Mouse (Mus musculus) kidney, embryonic 15.5 days (tissue): ENCODE results near the gene Ppp1r14a. TPM values are rescaled to one million over a fixed set of nuclear protein-coding genes. Genes with fewer than 3 reads are reported as not detected.

Experiments
- ATAC-seq: fragments of 200-750 bp; cut with Nextera tagmentation; replicated peaks from 2 replicates; pipeline ENCODE4 v1.8.0; 2017; ENCODE audit warnings: moderate TSS enrichment; ENCODE audit not compliant: low FRiP score
- H3K27ac ChIP-seq: fragments of 300-500 bp; sonication (generic); 2 replicates; pipeline ENCODE4 v1.5.1; 2015; ENCODE audit warnings: mild to moderate bottlenecking, inconsistent platforms
- H3K27me3 ChIP-seq: fragments of 300-500 bp; sonication (generic); 2 replicates; pipeline ENCODE4 v1.6.1; 2015; ENCODE audit warnings: inconsistent platforms
- H3K36me3 ChIP-seq: fragments of 300-500 bp; sonication (generic); 2 replicates; pipeline ENCODE4 v1.6.1; 2015; ENCODE audit warnings: inconsistent platforms
- H3K4me1 ChIP-seq: fragments of 300-500 bp; sonication (generic); 2 replicates; pipeline ENCODE4 v1.6.1; 2015; ENCODE audit warnings: inconsistent platforms
- H3K4me2 ChIP-seq: fragments of 300-500 bp; sonication (generic); 2 replicates; pipeline ENCODE4 v1.6.1; 2015; ENCODE audit warnings: moderate library complexity, mild to moderate bottlenecking, inconsistent platforms
- H3K4me3 ChIP-seq: fragments of 300-500 bp; sonication (generic); replicated peaks from 2 replicates; pipeline ENCODE4 v1.5.1; 2015; ENCODE audit warnings: mild to moderate bottlenecking, inconsistent platforms
- H3K9ac ChIP-seq: fragments of 300-500 bp; sonication (generic); 2 replicates; pipeline ENCODE4 v1.6.1; 2015; ENCODE audit warnings: mild to moderate bottlenecking, inconsistent platforms
- H3K9me3 ChIP-seq: fragments of 300-500 bp; sonication (generic); replicated peaks from 2 replicates; pipeline ENCODE4 v1.6.1; 2016; ENCODE audit warnings: inconsistent platforms
- WGBS: fragments of 180-500 bp; shearing (Covaris S2); methylation state at CpG from one replicate; pipeline ENCODE4 v1.1.7; 2015; ENCODE audit warnings: mixed read lengths; 5-methylcytosine and 5-hydroxymethylcytosine counted together
- polyA plus RNA-seq: library from polyadenylated mRNA; unstranded; fragments of >200 nt; fragmentation: Nextera tagmentation; extraction: Ambion mirVana; gene quantifications from 2 replicates; pipeline ENCODE4 v1.2.1, GENCODE M21; 2015

The Ppp1r14a gene
- polyA plus RNA-seq, 1 experiment from 2014 or later = 23.7 TPM

DNA sequence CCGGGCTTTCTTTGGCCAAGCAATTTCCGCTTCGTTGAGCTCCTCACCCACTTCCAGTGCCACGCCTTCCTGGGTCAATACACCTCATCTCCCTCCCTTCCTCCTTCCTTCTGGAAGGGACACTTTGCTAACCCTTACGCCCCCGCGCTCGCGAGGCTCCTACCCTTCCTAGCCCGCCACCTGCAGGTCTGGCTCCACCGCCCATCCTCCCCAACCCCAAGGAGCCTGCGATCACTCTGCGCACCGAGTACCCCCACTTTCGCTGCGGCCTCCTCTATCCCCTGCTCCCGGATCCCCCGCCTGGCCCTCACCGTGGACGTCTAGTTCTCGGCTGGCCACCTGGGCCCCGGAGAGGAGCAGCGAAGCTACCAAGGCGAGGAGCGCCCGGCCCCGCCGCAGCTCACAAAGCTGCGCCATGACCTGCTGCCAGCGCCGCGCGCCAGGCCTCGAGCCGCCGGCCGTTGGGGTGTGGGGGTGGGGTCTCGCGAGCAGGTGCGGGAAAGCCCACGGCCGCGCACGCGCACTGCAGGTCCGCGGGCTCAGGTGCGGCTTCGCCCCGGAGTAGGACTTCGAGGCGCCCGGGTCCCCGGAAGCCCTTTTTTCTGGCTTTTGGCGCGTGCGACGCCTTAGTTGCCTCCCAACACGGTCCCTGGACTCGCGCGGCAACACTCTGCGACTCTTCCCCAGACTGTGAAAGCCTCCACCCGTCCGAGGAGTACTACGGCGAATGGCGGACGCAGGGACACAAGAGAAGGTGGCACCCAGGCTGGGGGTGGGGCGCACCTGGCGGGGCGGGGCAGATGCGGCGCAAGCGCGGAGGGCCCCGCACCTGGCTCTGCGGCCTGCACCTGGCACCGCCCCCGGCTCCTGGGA, 7.7 kb upstream of the Ppp1r14a start, which contains the start of gene Spint2:
Gene Spint2, minus strand, starts transcription at position 712 of the 873 bp plus-strand sequence.
- Histone ChIP-seq H3K4me3 (peak within 1 kb of the TSS; percentile 58), H3K27ac (peak within 1 kb of the TSS; percentile 94), H3K4me2 (peak within 1 kb of the TSS; percentile 96), H3K36me3 (no peaks in the 10 kb centered on the region), H3K4me1 (peaks cover 43% of the 10 kb centered on the region), H3K27me3 (peaks cover 61% of the 10 kb centered on the region), H3K9me3 (no peaks in the 10 kb centered on the region), H3K9ac (peak within 1 kb of the TSS; percentile 71)
- under 1% methylated on average over 79 of the region's 80 CpGs for WGBS
- peak; percentile 89 for ATAC-seq

DNA sequence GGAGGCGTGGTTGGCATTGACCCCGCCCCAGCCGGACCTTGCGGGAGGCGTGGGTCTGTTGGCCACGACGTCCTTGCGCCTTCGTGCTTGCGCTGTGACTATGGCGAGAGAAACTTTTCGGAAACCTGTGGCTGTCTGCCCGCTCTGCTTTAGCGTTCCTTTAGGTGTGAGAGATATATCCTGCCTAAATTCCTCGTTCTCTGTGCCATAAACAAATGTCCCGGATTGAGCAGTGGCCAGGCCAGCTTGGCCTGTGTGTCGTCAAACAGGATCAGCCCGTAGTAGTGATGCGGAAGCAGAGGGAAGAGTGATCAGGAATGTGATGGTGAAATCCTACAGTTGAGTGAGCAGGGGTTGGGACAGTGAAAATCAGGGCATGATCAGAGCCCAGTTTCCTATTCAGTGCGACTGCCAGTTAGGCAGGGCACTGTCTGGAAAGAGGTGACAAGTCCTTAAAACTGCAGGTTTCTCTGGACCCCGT, 7.0 kb upstream of the Ppp1r14a start:
- H3K36me3 ChIP-seq = no peaks in the 10 kb centered on the region
- ATAC-seq = peak; percentile 57
- H3K9ac ChIP-seq = peak overlapping the region; percentile 71
- WGBS = 7% methylated on average over 21 of the region's 21 CpGs
- H3K9me3 ChIP-seq = no peaks in the 10 kb centered on the region
- peak overlapping the region; percentile 94 for H3K27ac ChIP-seq
- peak overlapping the region; percentile 58 for H3K4me3 ChIP-seq
- peaks cover 40% of the 10 kb centered on the region for H3K4me1 ChIP-seq
- H3K4me2 ChIP-seq = peak overlapping the region; percentile 96
- peaks cover 65% of the 10 kb centered on the region for H3K27me3 ChIP-seq

DNA sequence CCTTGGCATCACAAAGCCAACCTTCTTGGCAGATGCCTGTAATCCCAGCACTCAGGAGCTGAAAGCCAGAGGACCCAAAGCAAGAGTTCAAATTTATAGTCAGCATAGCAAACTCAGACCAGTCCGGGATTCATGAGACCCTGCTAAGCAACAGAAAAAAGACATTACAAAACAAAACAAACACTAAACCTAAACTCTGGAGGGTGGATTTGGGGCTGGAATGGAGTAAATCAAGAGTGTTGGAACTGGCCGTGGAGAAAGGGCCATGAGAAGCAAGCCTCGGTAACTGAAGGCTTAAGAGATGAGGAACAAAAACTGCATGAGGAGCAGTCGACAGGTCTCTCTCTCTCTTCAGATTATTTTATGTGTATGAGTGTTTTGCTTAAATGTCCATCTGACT, 5.2 kb upstream of the Ppp1r14a start:
- WGBS = 65% methylated on average over 4 of the region's 4 CpGs
- Histone ChIP-seq H3K4me1 (peaks cover 43% of the 10 kb centered on the region), H3K27ac (no peak overlapping the region), H3K27me3 (peaks cover 75% of the 10 kb centered on the region), H3K9me3 (no peaks in the 10 kb centered on the region), H3K4me3 (no peak overlapping the region), H3K36me3 (no peaks in the 10 kb centered on the region), H3K9ac (no peak overlapping the region), H3K4me2 (no peak overlapping the region)
- no peak for ATAC-seq

DNA sequence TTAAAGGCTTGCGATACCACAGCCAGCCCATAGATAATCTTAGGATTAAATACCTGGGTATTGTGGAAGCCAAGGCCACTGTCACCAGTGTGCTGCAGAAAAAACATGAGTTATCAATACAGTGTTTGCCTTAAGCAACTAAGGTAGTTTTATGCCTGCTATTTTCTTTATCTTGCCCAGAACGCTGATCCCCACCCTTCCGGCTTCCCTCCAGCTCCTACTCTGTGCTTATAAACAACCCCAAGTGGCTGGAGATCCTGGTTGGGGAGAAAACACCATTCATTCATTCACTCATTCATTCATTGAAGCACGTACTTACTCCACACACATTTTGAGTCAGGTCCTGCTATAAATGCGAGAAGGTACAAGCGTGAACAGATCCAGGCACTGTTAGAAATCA, 4.6 kb upstream of the Ppp1r14a start:
- Histone ChIP-seq H3K36me3 (no peaks in the 10 kb centered on the region), H3K4me3 (no peak overlapping the region), H3K9me3 (no peaks in the 10 kb centered on the region), H3K4me2 (no peak overlapping the region), H3K27ac (no peak overlapping the region), H3K4me1 (peaks cover 46% of the 10 kb centered on the region), H3K9ac (no peak overlapping the region), H3K27me3 (peaks cover 72% of the 10 kb centered on the region)
- 94% methylated on average over 6 of the region's 6 CpGs for WGBS
- no peak for ATAC-seq

DNA sequence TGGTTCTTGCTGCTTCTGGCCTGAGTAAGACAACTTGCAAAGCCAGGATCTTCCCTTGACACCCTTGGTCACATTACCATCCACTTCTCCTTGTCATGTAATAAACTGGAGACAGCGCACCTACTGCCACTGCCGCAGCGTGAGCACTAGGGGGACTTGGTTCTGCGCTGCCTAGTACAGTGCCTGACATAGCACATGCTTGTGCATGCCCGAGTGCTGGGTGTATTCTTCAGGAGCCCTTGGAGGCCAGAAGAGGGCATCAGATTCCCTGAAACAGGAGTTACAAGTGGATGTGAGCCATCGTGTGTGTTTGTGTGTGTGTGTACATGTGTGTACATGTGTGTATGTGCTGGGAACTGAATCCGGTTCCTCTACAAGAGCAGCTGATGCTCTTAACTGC, 1.6 kb upstream of the Ppp1r14a start:
- Histone ChIP-seq H3K36me3 (no peaks in the 10 kb centered on the region), H3K27me3 (peaks cover 44% of the 10 kb centered on the region), H3K4me2 (no peak overlapping the region), H3K9me3 (no peaks in the 10 kb centered on the region), H3K27ac (no peak overlapping the region), H3K4me1 (peaks cover 47% of the 10 kb centered on the region), H3K9ac (no peak overlapping the region), H3K4me3 (no peak overlapping the region)
- no peak for ATAC-seq
- 83% methylated on average over 7 of the region's 7 CpGs for WGBS

DNA sequence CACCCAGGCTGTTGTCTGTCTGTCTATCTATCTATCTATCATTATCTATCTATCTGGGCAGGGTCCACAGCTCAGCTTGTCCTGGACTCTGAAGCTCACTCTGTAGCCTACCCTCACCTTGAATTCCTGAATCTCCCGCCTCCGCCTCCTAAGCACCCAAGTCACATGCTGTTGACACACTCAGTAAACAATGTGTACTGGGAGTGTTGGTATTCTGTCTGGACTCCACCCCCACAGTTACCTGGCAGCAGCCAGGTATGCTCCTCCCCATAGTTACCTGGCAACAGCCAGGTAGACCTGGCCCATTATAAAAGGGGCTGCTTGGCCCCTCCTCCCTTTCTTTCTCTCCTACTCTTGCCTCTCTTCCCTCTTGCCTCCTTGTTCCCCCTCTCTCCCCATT, 1.0 kb upstream of the Ppp1r14a start:
- H3K4me1 ChIP-seq = peaks cover 50% of the 10 kb centered on the region
- no peak overlapping the region for H3K4me2 ChIP-seq
- no peak overlapping the region for H3K9ac ChIP-seq
- no peak overlapping the region for H3K4me3 ChIP-seq
- no peak overlapping the region for H3K27ac ChIP-seq
- WGBS = 83% methylated on average over 2 of the region's 2 CpGs
- no peaks in the 10 kb centered on the region for H3K36me3 ChIP-seq
- peaks cover 40% of the 10 kb centered on the region for H3K27me3 ChIP-seq
- H3K9me3 ChIP-seq = no peaks in the 10 kb centered on the region
- no peak for ATAC-seq

DNA sequence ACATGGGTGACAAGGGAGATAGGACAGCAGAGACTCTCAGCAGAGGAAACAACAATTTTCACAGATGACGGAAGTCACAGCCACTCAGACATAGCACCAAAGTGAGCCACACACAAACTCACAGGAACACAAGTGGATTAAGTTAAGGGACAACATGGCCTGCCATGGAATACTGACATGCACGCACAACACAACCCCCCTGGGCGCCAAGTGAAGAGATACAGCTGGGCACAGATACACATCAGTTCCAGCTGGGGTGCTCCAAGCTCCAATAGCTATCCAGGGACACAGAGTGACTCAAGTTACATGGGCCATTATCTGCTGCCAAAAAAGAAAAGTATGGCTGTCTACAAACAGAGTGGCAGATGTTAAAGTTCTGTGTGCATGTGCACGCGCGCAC, 748 bp downstream of the Ppp1r14a start:
- H3K9ac ChIP-seq = peak overlapping the region; percentile 62; the same call in 1 of the 2 replicates
- H3K36me3 ChIP-seq = no peaks in the 10 kb centered on the region

DNA sequence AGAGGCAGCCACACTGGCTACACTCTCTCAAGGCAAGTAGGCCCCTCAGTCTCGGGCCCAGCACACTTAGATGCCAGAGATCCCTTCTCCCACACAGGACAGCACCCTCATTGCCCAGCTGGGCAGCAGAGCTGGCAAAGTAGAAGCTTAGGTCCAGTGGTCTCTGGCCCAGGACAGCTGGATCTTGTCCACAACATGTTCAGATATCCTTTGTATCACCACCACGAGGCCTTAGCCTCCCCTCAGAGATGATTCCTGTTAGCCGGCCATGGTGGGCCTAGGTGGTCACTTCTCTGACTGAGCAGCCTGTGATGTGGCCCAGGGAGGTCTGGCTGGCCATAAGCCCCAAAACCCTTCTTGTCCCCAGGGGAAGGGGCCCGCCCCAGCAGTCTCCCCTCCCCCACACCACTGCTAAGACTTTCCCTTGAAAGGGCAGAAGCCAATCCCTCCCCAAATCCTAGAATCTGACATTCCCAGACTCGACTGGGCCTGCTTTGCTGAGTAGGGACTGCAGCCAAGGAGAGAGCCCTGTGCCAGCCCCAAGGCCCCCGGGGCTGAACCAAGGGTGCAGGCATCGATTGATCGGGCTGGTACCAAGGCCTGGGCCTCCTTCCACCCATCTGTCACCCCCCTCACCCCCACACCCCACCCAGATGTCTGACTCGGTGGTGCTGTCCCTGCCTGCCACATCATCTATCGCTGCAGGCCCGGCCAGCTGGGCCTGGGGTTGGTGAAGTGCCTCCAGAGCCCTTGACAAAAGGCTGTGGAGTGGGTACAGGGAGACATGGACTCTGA, 1.8 kb downstream of the Ppp1r14a start:
- Histone ChIP-seq H3K27ac (peak overlapping the region; percentile 80), H3K4me2 (peak overlapping the region; percentile 96), H3K27me3 (peaks cover 21% of the 10 kb centered on the region), H3K4me3 (peak overlapping the region; percentile 61), H3K4me1 (peaks cover 58% of the 10 kb centered on the region), H3K9me3 (no peaks in the 10 kb centered on the region), H3K9ac (no peak overlapping the region), H3K36me3 (no peaks in the 10 kb centered on the region)
- ATAC-seq = no peak
- 37% methylated on average over 11 of the region's 11 CpGs for WGBS

More for the DNA sequence above, 748 bp downstream of the Ppp1r14a start:
- peak overlapping the region; percentile 96 for H3K4me2 ChIP-seq
- WGBS = 47% methylated on average over 6 of the region's 6 CpGs
- H3K4me1 ChIP-seq = peaks cover 58% of the 10 kb centered on the region
- H3K9me3 ChIP-seq = no peaks in the 10 kb centered on the region
- peak overlapping the region; percentile 61 for H3K4me3 ChIP-seq
- no peak for ATAC-seq
- peak overlapping the region; percentile 80 for H3K27ac ChIP-seq
- peaks cover 31% of the 10 kb centered on the region for H3K27me3 ChIP-seq

DNA sequence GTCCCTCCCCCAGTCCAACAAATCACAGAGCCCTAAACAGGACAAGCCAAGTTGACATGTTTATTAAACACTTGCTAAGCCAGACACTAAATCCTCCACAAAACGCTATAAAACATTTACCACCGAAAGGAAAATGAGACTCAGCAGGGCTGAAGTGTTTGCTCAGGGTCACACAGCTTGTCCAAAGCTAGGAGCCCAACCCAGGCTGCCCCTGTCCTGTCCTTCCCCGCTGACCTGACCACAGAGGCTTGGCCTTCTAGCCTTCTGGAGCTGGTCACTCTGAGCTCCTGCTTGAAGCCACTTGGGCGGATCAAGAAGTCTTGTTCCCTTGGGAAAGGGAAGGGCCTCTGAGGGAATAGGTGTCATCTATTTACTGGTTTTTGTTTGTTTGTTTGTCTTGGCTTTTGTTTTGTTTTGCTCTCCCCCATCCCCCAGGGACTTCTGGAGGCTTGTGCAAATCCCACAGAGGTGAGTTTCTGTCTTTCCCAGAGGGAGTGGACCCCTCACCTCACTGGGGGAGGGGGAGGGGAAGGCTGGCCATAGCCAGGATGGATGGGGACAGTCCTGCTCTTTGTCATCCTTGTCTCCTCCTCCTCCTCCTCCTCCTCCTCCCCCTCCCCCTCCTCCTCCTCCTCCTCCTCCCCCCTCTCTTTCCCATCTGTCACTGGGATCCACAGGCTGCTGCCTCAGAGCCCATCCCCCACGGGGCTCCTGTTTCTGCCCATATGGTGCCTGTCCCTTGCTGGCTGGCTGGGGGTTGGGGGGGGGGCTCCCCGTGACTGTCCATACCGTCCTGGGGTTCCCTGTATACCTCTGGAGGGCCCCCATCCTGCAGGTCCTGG, 2.7 kb downstream of the Ppp1r14a start:
- Histone ChIP-seq H3K9ac (no peak overlapping the region), H3K27me3 (peaks cover 14% of the 10 kb centered on the region), H3K4me2 (peak overlapping the region; percentile 96), H3K4me3 (peak overlapping the region; percentile 61), H3K27ac (peak overlapping the region; percentile 80), H3K9me3 (no peaks in the 10 kb centered on the region), H3K36me3 (no peaks in the 10 kb centered on the region), H3K4me1 (peaks cover 59% of the 10 kb centered on the region)
- 0 out of 2 replicates have a peak, but pooled peaks have one; percentile 20 for ATAC-seq
- WGBS = 7% methylated on average over 6 of the region's 7 CpGs

DNA sequence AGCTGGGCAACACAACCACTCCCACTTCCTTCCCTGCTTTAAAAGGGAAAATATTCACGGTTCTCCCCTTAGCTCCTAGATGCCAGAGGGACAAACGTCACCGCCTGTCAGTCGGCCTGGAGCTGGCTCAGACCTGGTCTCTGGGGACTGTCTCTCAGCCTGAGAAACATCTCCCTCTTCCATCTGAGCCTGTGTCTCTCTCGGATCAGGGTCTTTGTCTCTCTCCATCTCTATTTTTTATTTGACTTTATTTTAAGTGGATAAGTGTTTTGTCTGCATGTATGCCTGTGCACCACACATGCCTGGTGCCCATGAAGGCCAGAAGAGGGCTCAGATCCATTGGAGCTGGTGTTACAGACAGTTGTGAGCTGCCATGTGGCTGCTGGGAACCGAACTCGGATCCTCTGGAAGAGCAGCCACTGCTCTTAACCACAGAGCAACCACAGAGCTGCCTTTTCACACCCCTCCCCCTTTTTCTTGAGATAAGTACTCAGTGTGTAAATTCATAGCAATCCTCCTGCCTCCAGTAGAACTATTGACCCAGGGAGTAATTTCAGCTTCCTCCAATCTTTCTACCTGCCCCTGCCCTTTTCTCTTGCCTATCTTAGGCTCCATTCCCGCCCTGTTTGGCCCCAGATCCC, 3.5 kb downstream of the Ppp1r14a start:
- H3K9ac ChIP-seq = no peak overlapping the region
- H3K27me3 ChIP-seq = peaks cover 8% of the 10 kb centered on the region
- no peaks in the 10 kb centered on the region for H3K9me3 ChIP-seq
- WGBS = 19% methylated on average over 8 of the region's 8 CpGs
- H3K27ac ChIP-seq = peak overlapping the region; percentile 79
- no peak for ATAC-seq
- H3K4me2 ChIP-seq = peak overlapping the region; percentile 96; the same call in 1 of the 2 replicates
- peaks cover 61% of the 10 kb centered on the region for H3K4me1 ChIP-seq
- no peak overlapping the region for H3K4me3 ChIP-seq
- no peaks in the 10 kb centered on the region for H3K36me3 ChIP-seq
